ENCODE assay signal across 7 mouse cellular contexts in the genomic region with DNA sequence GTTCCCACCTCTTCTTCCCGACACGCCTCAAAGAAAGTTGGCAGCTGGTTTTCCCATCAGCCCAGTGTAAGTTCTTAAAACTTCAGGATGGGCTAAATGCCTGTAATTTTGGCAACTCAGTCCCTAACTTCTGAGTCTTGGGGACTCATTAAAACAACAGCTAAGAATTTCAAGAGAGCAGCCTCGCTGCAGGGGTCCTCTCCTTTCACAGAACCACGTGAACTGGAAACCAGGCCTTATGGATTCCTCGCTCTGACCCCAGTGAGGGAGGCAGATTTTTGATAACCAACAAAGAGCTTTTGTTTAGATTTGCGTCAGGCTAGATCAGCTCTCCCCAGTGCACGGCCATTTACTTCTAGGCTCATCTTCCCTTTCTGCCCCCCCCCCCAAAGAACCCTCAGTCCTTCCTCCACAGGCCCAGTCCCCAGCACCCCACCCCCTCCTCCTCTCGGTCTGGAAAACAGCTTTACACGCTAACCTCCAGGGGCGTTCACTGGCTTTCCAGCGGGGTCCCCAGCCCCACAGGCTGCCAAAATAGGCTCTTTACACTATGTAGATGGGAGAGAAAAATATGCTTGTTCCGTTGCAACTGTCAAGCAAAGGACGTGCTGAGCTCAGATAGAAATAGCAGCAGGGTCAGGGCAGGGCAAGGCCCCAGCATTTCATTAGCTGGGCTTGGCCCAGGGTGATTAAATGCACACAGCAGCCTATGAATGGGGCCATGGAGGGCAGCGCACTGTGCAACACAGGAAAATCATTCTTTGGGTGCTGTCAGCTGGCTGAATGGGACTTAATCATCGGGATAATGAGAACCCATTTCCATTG.
DNase-seq lines count a peak whose midpoint lies in the region; ATAC-seq and TF ChIP-seq lines count a peak whose summit lies in the region.

No protein-coding gene starts in this region.

- no peaks in the 10 kb centered on the region for H3K27me3 ChIP-seq in embryonic facial prominence, embryonic 15.5 days
- no peaks in the 10 kb centered on the region for H3K27me3 ChIP-seq in hindbrain, embryonic 12.5 days
- H3K27me3 ChIP-seq in limb, embryonic 15.5 days, result no peaks in the 10 kb centered on the region

- peaks cover 35% of the 10 kb centered on the region for H3K4me1 ChIP-seq in embryonic facial prominence, embryonic 15.5 days
- H3K4me1 ChIP-seq in hindbrain, embryonic 12.5 days, result peaks cover 34% of the 10 kb centered on the region
- peaks cover 33% of the 10 kb centered on the region for H3K4me1 ChIP-seq in limb, embryonic 15.5 days

- 27% methylated on average over 15 of the region's 15 CpGs for WGBS in embryonic facial prominence, embryonic 15.5 days
- WGBS in hindbrain, embryonic 12.5 days, result 7% methylated on average over 15 of the region's 15 CpGs
- whole genome bisulfite sequencing in limb, embryonic 15.5 days, result 19% methylated on average over 15 of the region's 15 CpGs

- peak; percentile 94 for DNase-seq in brain, embryonic 14.5 days (ENCODE audit: low read depth)
- DNase-seq in skeletal muscle tissue, adult 2 months (ENCODE audit: low read depth, low spot score), result peak; percentile 78
- no peak for DNase-seq in layer of hippocampus, postnatal 25 days (ENCODE audit: extremely low spot score in 1 of 2, low spot score in 1 of 2)
- no peak for DNase-seq in cerebellum, adult 9-10 months

- no peak for TF ChIP-seq POLR2A in brain, embryonic 14.5 days (IDR thresholded peaks at IDR 0.05; ENCODE audit: borderline replicate concordance, extremely low read depth, insufficient read depth, insufficient read length, poor library complexity, severe bottlenecking)

- no peak for TF ChIP-seq CTCF in brain, embryonic 14.5 days (IDR thresholded peaks at IDR 0.05; ENCODE audit: borderline replicate concordance, extremely low read depth, insufficient read depth, insufficient read length)

- H3K36me3 ChIP-seq in embryonic facial prominence, embryonic 15.5 days, result no peaks in the 10 kb centered on the region
- no peaks in the 10 kb centered on the region for H3K36me3 ChIP-seq in hindbrain, embryonic 12.5 days
- H3K36me3 ChIP-seq in limb, embryonic 15.5 days, result no peaks in the 10 kb centered on the region

- H3K9ac ChIP-seq in embryonic facial prominence, embryonic 15.5 days, result no peak overlapping the region
- no peak overlapping the region for H3K9ac ChIP-seq in hindbrain, embryonic 12.5 days
- H3K9ac ChIP-seq in limb, embryonic 15.5 days, result no peak overlapping the region

- H3K4me3 ChIP-seq in embryonic facial prominence, embryonic 15.5 days (replicated peaks), result no peak overlapping the region
- no peak overlapping the region for H3K4me3 ChIP-seq in hindbrain, embryonic 12.5 days
- H3K4me3 ChIP-seq in limb, embryonic 15.5 days, result no peak overlapping the region

- H3K9me3 ChIP-seq in embryonic facial prominence, embryonic 15.5 days (replicated peaks), result no peaks in the 10 kb centered on the region
- H3K9me3 ChIP-seq in hindbrain, embryonic 12.5 days (replicated peaks), result 0 out of 2 replicates have a peak, but pooled peaks cover 6% of the 10 kb centered on the region
- H3K9me3 ChIP-seq in limb, embryonic 15.5 days, result no peaks in the 10 kb centered on the region

- peak; percentile 55; the same call in 1 of the 2 replicates for ATAC-seq in embryonic facial prominence, embryonic 15.5 days (ENCODE audit: insufficient number of reproducible peaks, low FRiP score, low TSS enrichment, low read depth)
- ATAC-seq in hindbrain, embryonic 12.5 days (ENCODE audit: low FRiP score), result peak; percentile 92
- ATAC-seq in limb, embryonic 15.5 days (ENCODE audit: insufficient number of reproducible peaks, low FRiP score, low TSS enrichment, low read depth), result peak; percentile 63; the same call in 1 of the 2 replicates

- peak overlapping the region; percentile 89 for H3K27ac ChIP-seq in embryonic facial prominence, embryonic 15.5 days (replicated peaks)
- H3K27ac ChIP-seq in hindbrain, embryonic 12.5 days, result peak overlapping the region; percentile 80
- H3K27ac ChIP-seq in limb, embryonic 15.5 days, result peak overlapping the region; percentile 83

- no peak overlapping the region for H3K4me2 ChIP-seq in embryonic facial prominence, embryonic 15.5 days (replicated peaks)
- peak overlapping the region; percentile 11; the same call in 1 of the 2 replicates for H3K4me2 ChIP-seq in hindbrain, embryonic 12.5 days (replicated peaks)
- H3K4me2 ChIP-seq in limb, embryonic 15.5 days, result no peak overlapping the region

Comparison
In these comparisons a context has a peak if more than half of its experiments do, and no peak if none do; other contexts are left out.
1. DNase-seq: peak in brain, embryonic 14.5 days (single experiment) and skeletal muscle tissue, adult 2 months (single experiment); none in layer of hippocampus, postnatal 25 days (0 of 2) and cerebellum, adult 9-10 months (single experiment).
2. Peak in every context shown above with its lines, with median percentiles within 50 percentile points of each other: ATAC-seq and H3K27ac ChIP-seq.